Mouse (Mus musculus): ENCODE measurements around the gene Frat1. TPM values are rescaled to one million over a fixed set of nuclear protein-coding genes. Genes with fewer than 3 reads are reported as not detected.

Frat1 gene
- polyA plus RNA-seq, 1 experiment: 13.2 TPM

GRCm38 (mm10) chr19:41817325-41817724, 12.4 kb upstream of the Frat1 start:
- no peaks in the 10 kb centered on the region for H3K27me3 ChIP-seq (ENCODE audit: control insufficient read depth, insufficient read depth, low read length)
- H3K4me3 ChIP-seq (replicated peaks; ENCODE audit: insufficient read depth, low read depth, low read length): no peak overlapping the region
- H3K4me1 ChIP-seq (ENCODE audit: control insufficient read depth, insufficient read depth, low read length): no peaks in the 10 kb centered on the region
- no peak overlapping the region for H3K27ac ChIP-seq (ENCODE audit: insufficient read depth, low read length)
- TF ChIP-seq CTCF (IDR thresholded peaks at IDR 0.05; ENCODE audit: borderline replicate concordance, insufficient read depth, low read depth, low read length) (no peak), POLR2A (IDR thresholded peaks at IDR 0.05; ENCODE audit: borderline replicate concordance, insufficient read depth, low read length) (no peak)
- no peak for DNase-seq
- WGBS: 14% methylated on average over 10 of the region's 10 CpGs

DNA sequence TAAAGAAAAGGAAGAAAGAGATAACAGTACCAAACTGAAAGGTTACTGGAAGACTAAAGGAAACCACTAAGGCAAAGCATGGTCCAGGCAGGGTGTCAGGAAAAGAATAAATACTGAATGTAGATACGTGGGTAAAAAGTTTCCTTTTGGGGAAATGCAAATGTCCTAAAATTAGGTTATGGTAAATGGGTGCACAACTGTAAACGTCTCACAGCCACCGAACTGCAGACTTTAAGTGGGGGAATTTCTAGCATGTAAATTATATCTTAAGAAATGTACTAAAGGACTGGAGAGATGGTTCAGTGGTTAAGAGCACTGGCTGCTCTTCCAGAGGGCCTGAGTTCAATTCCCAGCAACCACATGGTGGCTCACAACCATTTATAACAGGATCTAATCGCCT, 11.0 kb upstream of the Frat1 start:
- Histone ChIP-seq H3K27me3 (ENCODE audit: control insufficient read depth, insufficient read depth, low read length) (no peaks in the 10 kb centered on the region), H3K4me1 (ENCODE audit: control insufficient read depth, insufficient read depth, low read length) (no peaks in the 10 kb centered on the region), H3K27ac (ENCODE audit: insufficient read depth, low read length) (no peak overlapping the region), H3K4me3 (replicated peaks; ENCODE audit: insufficient read depth, low read depth, low read length) (no peak overlapping the region)
- TF ChIP-seq CTCF (IDR thresholded peaks at IDR 0.05; ENCODE audit: borderline replicate concordance, insufficient read depth, low read depth, low read length) (no peak), POLR2A (IDR thresholded peaks at IDR 0.05; ENCODE audit: borderline replicate concordance, insufficient read depth, low read length) (no peak)
- no peak for DNase-seq
- 88% methylated on average over 4 of the region's 4 CpGs for WGBS

DNA sequence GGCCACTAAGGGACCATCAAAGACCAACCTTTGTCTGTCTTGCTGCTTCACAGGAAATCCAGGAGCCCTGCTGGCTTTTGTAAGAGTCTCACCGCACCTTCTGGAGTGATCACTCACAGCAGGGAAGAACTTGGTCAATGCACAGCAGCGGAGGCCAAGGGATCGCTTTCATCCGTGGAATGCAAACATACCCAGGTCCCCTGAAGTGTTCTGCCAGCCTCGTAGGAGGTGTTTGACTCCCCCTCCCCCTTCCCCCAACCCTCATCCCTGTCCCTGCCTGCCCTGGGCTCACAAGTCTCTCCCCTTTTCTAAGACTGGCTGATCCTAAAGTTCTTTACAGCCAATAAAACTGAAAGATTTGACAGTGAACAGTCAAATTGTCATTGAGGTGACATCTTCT, 8.3 kb upstream of the Frat1 start:
- no peak for DNase-seq
- Histone ChIP-seq H3K4me1 (ENCODE audit: control insufficient read depth, insufficient read depth, low read length) (no peaks in the 10 kb centered on the region), H3K27me3 (ENCODE audit: control insufficient read depth, insufficient read depth, low read length) (no peaks in the 10 kb centered on the region), H3K4me3 (replicated peaks; ENCODE audit: insufficient read depth, low read depth, low read length) (no peak overlapping the region), H3K27ac (ENCODE audit: insufficient read depth, low read length) (no peak overlapping the region)
- 23% methylated on average over 5 of the region's 5 CpGs for WGBS
- TF ChIP-seq CTCF (IDR thresholded peaks at IDR 0.05; ENCODE audit: borderline replicate concordance, insufficient read depth, low read depth, low read length): no peak
- TF ChIP-seq POLR2A (IDR thresholded peaks at IDR 0.05; ENCODE audit: borderline replicate concordance, insufficient read depth, low read length): no peak

DNA sequence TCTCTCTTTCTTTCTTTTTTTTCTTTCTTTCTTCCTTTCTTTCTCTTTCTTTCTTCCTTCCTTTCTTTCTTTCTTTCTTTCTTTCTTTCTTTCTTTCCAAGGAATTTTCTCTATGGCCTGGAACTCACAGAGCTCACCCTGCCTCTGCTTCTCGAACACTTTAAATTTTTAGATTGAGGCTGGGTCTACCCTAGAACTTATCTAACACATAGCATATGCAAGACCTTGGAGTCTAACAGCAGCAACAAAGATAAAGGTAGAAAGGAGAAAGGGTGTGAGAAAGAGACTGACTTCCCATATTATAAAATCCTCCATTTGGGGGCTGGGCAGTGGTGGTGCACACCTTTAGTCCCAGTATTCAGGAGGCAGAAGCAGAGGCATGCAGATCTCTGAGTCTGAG, 7.2 kb upstream of the Frat1 start:
- no peak for DNase-seq
- Histone ChIP-seq H3K27ac (ENCODE audit: insufficient read depth, low read length) (no peak overlapping the region), H3K4me1 (ENCODE audit: control insufficient read depth, insufficient read depth, low read length) (no peaks in the 10 kb centered on the region), H3K27me3 (ENCODE audit: control insufficient read depth, insufficient read depth, low read length) (no peaks in the 10 kb centered on the region), H3K4me3 (replicated peaks; ENCODE audit: insufficient read depth, low read depth, low read length) (no peak overlapping the region)
- WGBS: 88% methylated on average over 1 of the region's 1 CpGs
- TF ChIP-seq CTCF (IDR thresholded peaks at IDR 0.05; ENCODE audit: borderline replicate concordance, insufficient read depth, low read depth, low read length): no peak

- no peak for DNase-seq
- Histone ChIP-seq H3K27me3 (ENCODE audit: control insufficient read depth, insufficient read depth, low read length) (no peaks in the 10 kb centered on the region), H3K27ac (ENCODE audit: insufficient read depth, low read length) (no peak overlapping the region), H3K4me1 (ENCODE audit: control insufficient read depth, insufficient read depth, low read length) (no peaks in the 10 kb centered on the region), H3K4me3 (replicated peaks; ENCODE audit: insufficient read depth, low read depth, low read length) (no peak overlapping the region)
- TF ChIP-seq POLR2A (IDR thresholded peaks at IDR 0.05; ENCODE audit: borderline replicate concordance, insufficient read depth, low read length): no peak
- TF ChIP-seq CTCF (IDR thresholded peaks at IDR 0.05; ENCODE audit: borderline replicate concordance, insufficient read depth, low read depth, low read length): no peak
- 84% methylated on average over 5 of the region's 5 CpGs for WGBS
These were observed 4.8 kb upstream of the Frat1 start for GRCm38 (mm10) chr19:41824950-41825349.

GRCm38 (mm10) chr19:41826529-41826928, 3.2 kb upstream of the Frat1 start:
- no peak for DNase-seq
- Histone ChIP-seq H3K4me3 (replicated peaks; ENCODE audit: insufficient read depth, low read depth, low read length) (no peak overlapping the region), H3K27ac (ENCODE audit: insufficient read depth, low read length) (no peak overlapping the region), H3K27me3 (ENCODE audit: control insufficient read depth, insufficient read depth, low read length) (no peaks in the 10 kb centered on the region), H3K4me1 (ENCODE audit: control insufficient read depth, insufficient read depth, low read length) (peaks cover under 1% of the 10 kb centered on the region; the same call in 1 of the 2 replicates)
- TF ChIP-seq CTCF (IDR thresholded peaks at IDR 0.05; ENCODE audit: borderline replicate concordance, insufficient read depth, low read depth, low read length) (no peak), POLR2A (IDR thresholded peaks at IDR 0.05; ENCODE audit: borderline replicate concordance, insufficient read depth, low read length) (no peak)
- 82% methylated on average over 3 of the region's 3 CpGs for WGBS

DNA sequence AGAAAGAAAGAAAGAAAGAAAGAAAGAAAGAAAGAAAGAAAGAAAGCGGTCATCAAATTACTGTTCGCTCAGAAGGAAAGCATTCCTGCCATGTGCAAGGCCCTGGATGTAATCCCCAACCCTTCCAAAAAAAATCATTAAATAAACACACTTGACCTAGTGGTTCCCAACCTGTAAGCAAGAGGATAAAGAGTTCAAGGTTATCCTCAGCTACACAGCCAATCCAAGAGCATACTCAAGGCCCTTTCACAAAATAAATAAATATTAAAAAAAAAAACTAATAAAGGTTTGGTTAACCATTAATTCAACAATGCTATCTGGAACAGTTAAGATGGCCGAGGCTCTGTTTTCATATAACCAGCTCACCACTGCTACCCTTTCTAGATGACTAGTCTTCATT, 829 bp upstream of the Frat1 start:
- WGBS: 61% methylated on average over 3 of the region's 3 CpGs
- peak overlapping the region; percentile 95 for H3K4me3 ChIP-seq (replicated peaks; ENCODE audit: insufficient read depth, low read depth, low read length)
- no peaks in the 10 kb centered on the region for H3K27me3 ChIP-seq (ENCODE audit: control insufficient read depth, insufficient read depth, low read length)
- no peak for DNase-seq
- peaks cover 10% of the 10 kb centered on the region for H3K4me1 ChIP-seq (ENCODE audit: control insufficient read depth, insufficient read depth, low read length)
- no peak for TF ChIP-seq CTCF (IDR thresholded peaks at IDR 0.05; ENCODE audit: borderline replicate concordance, insufficient read depth, low read depth, low read length)
- H3K27ac ChIP-seq (ENCODE audit: insufficient read depth, low read length): peak overlapping the region; percentile 93

GRCm38 (mm10) chr19:41830106-41831031, 599 bp downstream of the Frat1 start:
- TF ChIP-seq POLR2A (IDR thresholded peaks at IDR 0.05; ENCODE audit: borderline replicate concordance, insufficient read depth, low read length) (no peak), CTCF (IDR thresholded peaks at IDR 0.05; ENCODE audit: borderline replicate concordance, insufficient read depth, low read depth, low read length) (no peak)
- peak overlapping the region; percentile 78 for H3K27ac ChIP-seq (ENCODE audit: insufficient read depth, low read length)
- peak; percentile 65 to 76 for DNase-seq
- peak overlapping the region; percentile 95 for H3K4me3 ChIP-seq (replicated peaks; ENCODE audit: insufficient read depth, low read depth, low read length)
- no peaks in the 10 kb centered on the region for H3K27me3 ChIP-seq (ENCODE audit: control insufficient read depth, insufficient read depth, low read length)
- WGBS: under 1% methylated on average over 111 of the region's 112 CpGs
- peaks cover 10% of the 10 kb centered on the region for H3K4me1 ChIP-seq (ENCODE audit: control insufficient read depth, insufficient read depth, low read length)

All from cerebellum, adult 2 months (tissue).